Mouse (Mus musculus) heart, adult 9 months (tissue): ENCODE measurements at regions not wholly inside any gene's neighbourhood (a gene's known extent, or its start where the extent isn't known, plus 50 kb on each side); places are given as distances from the start of the nearest gene placed in this dataset.
A peak's percentile ranks its signal among the peaks of the same experiment; 100 is the strongest.

Experiments used
- DNase-seq, 2 experiments: peaks; one replicate each; pipeline ENCODE4 v3.0.0; 2022; ENCODE audit warnings: low spot score in 2 of 2

DNA sequence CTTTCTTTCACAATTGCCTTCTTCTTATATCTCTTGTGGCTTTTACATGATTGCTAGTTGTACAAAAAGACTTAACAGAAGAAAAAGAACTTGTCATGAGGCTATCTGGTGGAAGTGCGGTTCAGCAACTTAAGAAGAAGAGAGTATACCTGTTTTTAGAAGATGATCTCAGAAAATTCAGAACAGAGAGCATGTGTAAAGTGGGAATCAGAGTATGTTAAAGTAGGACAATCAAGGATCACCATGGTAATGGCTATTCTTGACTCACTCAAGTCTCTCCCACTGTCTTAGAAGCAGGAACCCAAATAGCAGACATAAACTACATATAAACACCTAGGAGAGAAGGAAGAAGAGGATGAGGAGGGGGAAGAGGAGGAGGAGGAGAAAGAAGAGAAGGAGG, 857.9 kb upstream of the Nr2f1 start:
- no peak for DNase-seq

- no peak for DNase-seq
Observed at GRCm38 (mm10) chr13:79054481-79054880, 854.9 kb upstream of the Nr2f1 start.

- no peak for DNase-seq
Observed at GRCm38 (mm10) chr13:79053428-79053827, 853.9 kb upstream of the Nr2f1 start.

DNA sequence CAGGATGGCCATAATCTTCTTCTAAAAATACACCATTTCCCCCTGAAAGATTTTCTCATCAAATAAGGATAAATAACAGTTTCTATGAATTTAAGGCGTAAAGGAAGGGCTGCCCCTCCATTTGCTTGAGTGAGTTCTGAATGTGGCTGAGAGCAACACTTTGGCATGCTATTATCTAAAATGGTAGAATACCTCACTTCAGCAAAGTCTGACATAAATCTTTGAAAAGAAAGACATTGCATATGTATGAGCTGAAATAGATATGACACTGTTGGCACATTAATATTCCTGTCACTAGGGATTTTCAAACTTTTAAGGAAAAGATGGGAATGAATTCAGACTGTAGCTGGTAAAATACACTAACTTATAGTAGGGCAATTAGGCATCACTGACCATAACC, 847.7 kb upstream of the Nr2f1 start:
- DNase-seq = no peak

- no peak for DNase-seq
Observed at GRCm38 (mm10) chr13:79044657-79045056, 845.1 kb upstream of the Nr2f1 start.

DNA sequence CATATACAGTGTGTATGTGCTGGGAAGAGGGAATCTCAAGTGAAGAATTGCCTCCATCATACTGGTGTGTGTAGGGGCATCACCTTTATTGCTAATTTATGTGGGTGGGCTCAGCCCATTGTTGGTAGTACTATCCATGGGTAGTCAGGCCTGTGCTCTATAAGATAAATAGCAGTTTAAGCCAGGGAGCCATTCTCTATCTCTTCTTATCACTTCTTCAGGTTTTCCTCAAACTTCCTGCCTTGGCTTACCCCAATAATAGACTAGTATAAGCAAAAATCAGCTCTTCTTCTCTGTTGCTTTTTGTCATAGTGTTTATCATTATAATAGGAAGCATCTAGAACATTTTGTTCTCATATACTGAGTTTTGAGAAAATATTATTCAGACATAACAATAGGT, 838.3 kb upstream of the Nr2f1 start:
- no peak for DNase-seq

- no peak for DNase-seq
Observed at GRCm38 (mm10) chr13:79035276-79035675, 835.7 kb upstream of the Nr2f1 start.

- DNase-seq = peak in 1 of 2 experiments; percentile 4
Observed at GRCm38 (mm10) chr13:79029974-79030373, 830.4 kb upstream of the Nr2f1 start.

DNA sequence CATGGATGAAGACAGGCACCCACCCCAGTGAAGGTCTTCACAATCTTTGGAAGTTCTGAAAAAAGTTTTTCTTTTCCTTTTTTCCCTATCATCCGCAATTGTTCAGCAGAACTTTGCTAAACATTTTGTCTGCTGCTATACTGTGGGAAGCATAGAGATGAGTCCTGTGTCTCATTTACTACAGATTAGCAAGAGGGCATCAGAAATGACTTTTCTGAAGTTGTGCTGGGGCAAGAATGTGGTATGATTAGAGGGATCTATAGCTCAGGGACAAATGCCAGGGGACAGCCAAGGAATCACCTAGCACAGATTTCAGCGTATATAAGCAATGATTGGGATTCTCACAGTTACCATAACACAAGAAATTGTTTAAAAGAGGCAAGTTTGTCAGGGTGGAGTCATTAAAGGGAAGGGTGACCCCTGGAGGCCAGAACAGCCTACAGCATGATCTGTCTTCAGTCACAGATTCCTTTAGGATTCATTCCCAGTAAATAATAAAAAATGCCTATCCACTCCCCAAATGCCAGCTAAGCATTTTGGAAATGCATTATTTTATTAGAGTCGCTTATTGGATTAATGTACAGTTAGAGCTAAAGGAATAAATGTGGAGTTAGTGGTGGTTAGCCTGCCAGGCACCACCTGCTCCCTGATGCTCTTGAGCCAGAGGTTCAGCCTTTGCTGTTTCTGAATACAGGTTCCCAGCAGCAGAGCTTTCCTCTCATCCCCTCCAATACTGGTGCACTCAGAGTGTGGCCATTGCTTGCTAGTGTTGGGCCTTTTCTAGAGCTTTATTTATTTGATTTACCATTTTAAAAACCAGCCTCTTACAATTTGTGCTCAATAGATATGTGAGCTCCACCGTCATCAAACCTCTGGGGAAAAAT, 828.6 kb upstream of the Nr2f1 start:
- DNase-seq = no peak

GRCm38 (mm10) chr13:79025645-79026044, 826.1 kb upstream of the Nr2f1 start:
- no peak for DNase-seq

GRCm38 (mm10) chr13:79018051-79018450, 818.5 kb upstream of the Nr2f1 start:
- DNase-seq = no peak

DNA sequence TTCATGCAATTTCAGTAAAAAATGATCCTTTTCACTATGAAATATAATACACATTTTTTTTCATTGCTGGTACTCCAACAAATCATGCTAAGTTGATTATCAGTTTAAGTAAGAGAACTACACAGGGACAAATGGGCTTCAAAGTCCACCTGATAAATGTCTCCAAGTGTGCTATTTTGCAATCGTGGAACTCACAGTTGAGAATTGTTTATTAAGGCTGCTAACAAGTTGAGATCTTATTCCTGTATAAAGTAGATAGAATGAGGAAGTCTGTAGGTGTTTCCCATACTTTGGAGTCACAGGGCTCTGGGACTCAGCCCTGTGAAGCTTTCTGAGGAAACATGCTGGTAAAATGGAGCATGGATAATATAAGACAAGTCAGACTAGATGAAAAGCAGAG, 803.8 kb upstream of the Nr2f1 start:
- DNase-seq = no peak

- no peak for DNase-seq
Observed at GRCm38 (mm10) chr13:78998855-78999254, 799.3 kb upstream of the Nr2f1 start.

GRCm38 (mm10) chr13:78992326-78992725, 792.8 kb upstream of the Nr2f1 start:
- no peak for DNase-seq

GRCm38 (mm10) chr13:78985921-78986320, 786.4 kb upstream of the Nr2f1 start:
- DNase-seq = no peak

DNA sequence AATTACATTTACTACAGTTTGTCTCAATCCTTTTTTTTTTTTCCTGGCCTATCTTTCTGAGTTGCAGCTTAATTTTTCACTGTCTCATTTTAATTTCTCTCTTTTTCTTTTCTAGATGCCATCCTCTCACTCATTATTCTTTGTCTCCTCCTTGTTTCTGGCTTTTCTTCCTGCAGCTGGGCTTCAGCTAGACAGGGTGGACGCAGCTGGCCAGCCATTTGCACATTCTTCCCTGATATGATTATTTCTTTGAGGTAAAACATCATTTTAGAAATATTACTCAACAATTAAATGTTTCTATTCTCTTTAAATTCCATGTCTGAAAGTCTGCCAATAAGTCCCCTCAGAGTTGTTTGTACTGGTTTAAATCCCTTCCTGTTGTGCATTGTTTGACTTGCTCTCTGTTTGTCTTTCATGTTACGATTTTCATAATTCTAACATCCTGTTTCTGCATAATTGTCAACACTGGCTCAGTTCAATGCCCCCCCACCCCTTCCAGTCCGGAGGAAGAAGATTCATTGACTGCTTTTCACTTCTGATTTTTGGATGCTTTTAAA, 777.7 kb upstream of the Nr2f1 start:
- DNase-seq = no peak

GRCm38 (mm10) chr13:78938351-78938741, 738.8 kb upstream of the Nr2f1 start:
- DNase-seq = peak; percentile 19 to 21

GRCm38 (mm10) chr13:78937389-78938350, 738.1 kb upstream of the Nr2f1 start:
- no peak for DNase-seq

- no peak for DNase-seq
Observed at GRCm38 (mm10) chr13:78935990-78936650, 736.6 kb upstream of the Nr2f1 start.

- DNase-seq = no peak
Observed at GRCm38 (mm10) chr13:78928347-78928746, 728.8 kb upstream of the Nr2f1 start.

GRCm38 (mm10) chr13:78920802-78921201, 721.2 kb upstream of the Nr2f1 start:
- no peak for DNase-seq

- no peak for DNase-seq
Observed at GRCm38 (mm10) chr13:78909839-78910238, 710.3 kb upstream of the Nr2f1 start.
